Mouse (Mus musculus) cerebellum, adult 9-10 months (tissue): Measurements from ENCODE around the gene Rpa2.
"Not testable (repeated sequence)": the region's sequence is repeated elsewhere in the genome, so short reads cannot be mapped to it uniquely, and the experiment has no call there.

Source experiments
- DNase-seq: peaks from one replicate; pipeline ENCODE4 v3.0.0; 2022

Gene Rpa2

DNA sequence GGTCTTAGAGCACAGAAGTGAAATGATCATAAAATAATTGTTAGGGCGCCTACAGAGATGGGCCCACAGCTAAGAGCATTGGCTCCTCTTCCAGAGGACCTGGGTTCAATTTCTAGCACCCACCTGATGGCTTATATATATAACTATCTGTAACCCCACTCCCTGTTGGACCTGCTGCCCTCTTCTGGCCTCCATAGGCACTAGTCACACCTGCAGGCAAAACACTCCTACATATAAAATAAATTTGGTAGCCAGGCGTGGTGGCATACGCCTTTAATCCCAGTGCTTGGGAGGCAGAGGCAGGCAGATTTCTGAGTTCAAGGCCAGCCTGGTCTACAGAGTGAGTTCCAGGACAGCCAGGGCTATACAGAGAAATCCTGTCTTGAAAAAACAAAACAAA is 5.0 kb upstream of the Rpa2 start:
- DNase-seq = not testable (repeated sequence)

DNA sequence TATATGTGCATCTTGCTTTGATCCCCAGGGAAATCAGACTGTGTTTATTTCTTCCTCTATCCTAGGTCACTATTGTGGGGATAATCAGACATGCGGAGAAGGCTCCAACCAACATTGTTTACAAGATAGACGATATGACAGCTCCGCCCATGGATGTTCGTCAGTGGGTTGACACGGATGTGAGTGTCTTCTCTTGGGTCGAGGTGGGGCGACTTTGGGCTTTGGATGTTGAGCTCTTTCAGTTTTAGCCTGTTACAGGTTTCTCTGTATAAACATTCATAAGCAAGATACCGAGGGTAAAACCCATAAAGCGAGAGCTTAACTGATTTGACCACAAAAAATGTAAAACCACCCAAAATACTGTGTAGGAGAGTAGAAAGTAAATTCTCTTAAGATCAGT is 3.6 kb downstream of the Rpa2 start:
- no peak for DNase-seq

- DNase-seq = no peak
Observed at GRCm38 (mm10) chr4:132774905-132775304, 6.8 kb downstream of the Rpa2 start.

GRCm38 (mm10) chr4:132776764-132777163 is 8.6 kb downstream of the Rpa2 start:
- DNase-seq = no peak

DNA sequence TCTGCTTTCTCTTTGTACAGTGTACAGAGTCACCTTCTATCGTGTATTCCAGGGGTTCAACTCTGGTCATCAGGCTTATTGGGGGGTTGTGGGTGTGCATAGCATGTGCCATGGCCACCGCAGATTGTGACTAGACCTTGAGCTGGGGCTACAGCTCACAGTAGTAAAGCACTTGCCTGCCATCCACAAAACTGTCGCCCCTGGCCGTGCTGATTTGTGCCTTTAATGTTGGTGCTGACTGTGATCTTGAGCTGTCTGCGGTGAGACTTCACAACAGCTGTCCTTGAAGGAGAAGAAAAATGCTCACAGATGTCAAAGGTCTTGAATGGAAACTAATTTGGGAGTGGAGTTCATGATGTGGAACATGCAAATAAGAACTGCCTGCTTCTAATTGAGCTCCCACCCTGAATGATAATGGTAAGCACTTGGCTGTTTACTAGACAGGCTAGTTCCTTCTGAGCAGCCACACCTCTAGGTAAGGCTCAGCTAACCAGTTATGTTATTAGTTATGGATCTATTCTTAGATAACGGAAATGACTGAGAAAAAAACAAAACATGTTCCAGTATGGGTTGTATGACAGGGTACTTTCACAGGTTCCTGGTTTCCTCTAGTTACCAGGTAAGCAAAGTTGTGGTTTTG is 10.6 kb downstream of the Rpa2 start:
- DNase-seq = no peak

GRCm38 (mm10) chr4:132780288-132780687 is 12.2 kb downstream of the Rpa2 start:
- no peak for DNase-seq

DNA sequence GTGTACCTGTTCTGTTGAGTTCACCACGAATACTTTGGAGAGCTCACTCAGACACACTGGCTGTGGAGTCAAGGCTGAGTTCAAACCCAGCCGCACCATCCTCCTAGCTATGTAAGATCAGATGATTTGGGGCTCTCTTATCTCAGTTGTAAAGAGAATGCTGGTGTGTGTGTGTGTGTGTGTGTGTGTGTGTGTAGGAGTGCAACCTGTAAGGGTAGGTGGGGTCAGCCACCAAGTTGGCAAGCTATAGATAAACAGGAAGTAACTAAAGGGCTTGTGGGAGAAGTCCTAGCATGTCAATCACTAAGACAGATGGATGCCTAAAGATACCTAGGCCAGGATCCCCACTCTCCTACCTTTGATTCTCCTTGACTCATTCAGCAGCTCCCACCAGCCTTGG is 15.6 kb downstream of the Rpa2 start:
- no peak for DNase-seq

DNA sequence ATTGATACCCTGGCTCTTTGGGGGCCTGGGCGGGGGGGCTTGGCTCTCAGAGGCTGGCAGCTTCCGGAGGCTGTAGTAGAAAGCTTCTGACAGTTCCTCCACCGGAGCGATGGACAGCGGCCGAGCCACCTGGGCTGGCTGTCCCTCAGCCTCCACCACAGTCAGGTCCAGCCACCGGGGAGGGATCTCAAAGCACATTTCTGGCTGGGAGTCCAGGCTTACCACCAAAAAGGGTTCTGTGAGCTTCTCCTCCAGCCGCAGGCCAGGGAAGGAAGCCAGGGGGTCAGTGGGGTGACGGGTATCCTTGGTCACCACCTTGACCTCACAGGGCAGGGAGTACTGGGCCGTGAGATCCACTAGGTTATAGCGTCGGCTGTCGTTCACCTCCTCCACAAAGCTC is 17.1 kb downstream of the Rpa2 start:
- DNase-seq = no peak

DNA sequence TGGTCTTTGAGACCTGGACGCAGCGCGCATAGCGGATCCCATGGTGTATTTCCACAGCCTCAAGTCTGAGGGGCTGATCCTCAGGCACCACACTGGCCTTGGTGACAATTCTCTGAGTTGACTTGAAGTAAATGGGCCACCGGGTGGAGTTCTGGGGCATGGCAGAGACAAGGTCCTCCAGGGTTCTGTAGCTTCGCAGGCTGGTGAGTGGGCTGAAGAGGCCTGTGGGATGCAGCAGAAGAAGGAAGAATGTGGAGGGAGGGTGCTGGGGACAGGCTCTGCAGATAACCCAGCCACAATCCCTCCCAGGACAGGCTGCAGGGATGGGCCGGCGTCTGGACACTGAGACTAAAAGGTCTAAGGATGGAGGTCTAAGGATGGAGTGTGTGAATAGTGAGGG is 21.6 kb downstream of the Rpa2 start:
- DNase-seq = no peak

DNA sequence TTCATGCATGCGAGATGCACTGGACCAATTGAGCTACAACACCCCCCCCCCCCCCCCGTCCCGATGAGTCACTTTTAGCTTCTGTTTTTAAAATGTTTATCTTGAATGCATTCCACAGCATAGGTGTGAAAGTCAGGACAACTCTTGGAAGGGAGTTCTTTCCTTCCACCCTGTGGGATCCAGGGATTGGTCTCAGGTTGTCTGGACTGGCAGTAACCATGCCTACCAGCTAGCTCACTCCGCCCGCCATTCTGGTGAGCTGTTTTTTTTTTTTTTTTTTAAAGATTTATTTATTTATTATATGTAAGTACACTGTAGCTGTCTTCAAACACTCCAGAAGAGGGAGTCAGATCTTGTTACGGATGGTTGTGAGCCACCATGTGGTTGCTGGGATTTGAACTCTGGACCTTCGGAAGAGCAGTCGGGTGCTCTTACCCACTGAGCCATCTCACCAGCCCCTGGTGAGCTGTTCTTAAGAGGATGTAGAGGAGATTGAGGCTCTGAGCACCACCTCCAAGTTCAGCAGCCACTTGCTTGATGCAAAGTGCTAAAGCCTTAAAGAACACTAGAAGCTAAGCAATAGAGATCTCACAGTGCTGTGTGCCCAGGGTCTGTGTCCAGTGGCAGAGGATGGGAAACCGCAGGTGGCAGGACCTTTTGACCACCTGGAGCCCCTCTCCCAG is 25.3 kb downstream of the Rpa2 start:
- not testable (repeated sequence) for DNase-seq

DNA sequence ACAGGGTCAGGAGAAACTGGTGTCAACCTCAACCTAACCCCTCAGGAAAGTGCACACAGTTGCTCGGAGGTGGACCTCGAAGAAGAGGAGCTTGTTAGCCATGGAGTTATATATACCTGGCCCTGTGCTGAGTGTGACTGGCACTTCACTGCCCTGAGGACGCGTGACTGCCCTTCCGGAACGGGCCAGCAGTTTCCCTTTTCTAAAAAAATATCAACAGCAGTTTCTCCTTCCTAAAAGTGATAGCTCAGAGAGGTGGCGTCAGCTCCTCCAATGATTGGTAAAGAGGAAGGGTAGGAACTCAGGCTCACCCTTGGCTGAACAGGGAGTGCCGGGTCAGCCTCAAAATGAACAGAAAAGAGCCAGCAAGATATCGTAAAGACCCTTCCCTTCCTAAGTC is 25.9 kb downstream of the Rpa2 start:
- no peak for DNase-seq

DNA sequence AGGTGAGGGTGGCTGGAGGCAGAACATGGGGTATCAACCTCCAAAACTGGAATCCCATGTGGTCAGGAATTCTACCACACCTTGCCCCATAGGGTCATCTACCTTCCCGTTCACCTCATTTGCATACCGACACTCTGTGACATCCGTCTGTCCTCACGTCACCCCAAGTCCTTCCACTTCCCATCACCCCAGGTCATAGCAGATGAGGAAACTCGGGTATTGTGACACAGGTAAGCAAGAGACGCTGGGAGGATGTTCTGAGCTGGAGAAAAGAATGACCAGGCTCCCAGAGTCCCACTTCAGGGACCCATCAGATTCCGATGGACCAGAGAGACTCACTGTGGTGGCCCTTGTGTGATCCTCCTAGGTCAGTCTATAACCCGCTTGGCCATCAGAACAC is 26.6 kb downstream of the Rpa2 start:
- DNase-seq = no peak

DNA sequence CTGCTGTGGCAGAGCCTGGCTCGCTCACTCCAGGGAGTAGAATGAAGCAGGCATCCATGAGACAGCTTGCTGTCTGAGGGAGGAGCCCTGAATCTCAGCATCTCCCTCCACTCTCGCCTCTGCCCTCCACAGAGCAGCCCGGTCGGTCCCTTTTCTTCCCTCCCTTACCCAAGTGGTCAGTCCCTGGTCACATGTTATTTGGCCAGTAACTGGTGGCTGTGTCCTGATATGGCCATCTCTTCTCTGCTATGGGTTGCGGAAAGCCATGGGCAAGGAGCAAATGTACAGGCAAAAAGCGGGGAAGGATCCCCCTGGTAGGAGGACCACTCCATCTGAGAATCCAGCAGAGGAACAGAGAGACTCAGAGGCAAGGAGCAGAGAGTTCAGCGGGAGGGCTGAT is 27.0 kb downstream of the Rpa2 start:
- no peak for DNase-seq

- DNase-seq = no peak
Observed at GRCm38 (mm10) chr4:132796196-132796886, 28.2 kb downstream of the Rpa2 start, which contains the start of gene Themis2. Gene Themis2 (minus strand): TSS chr4:132796387.

GRCm38 (mm10) chr4:132797461-132797860 is 29.3 kb downstream of the Rpa2 start:
- no peak for DNase-seq

- no peak for DNase-seq
Observed at GRCm38 (mm10) chr4:132798028-132798427, 29.9 kb downstream of the Rpa2 start.

GRCm38 (mm10) chr4:132798666-132799065 is 30.5 kb downstream of the Rpa2 start:
- DNase-seq = not testable (repeated sequence)

GRCm38 (mm10) chr4:132799845-132800244 is 31.7 kb downstream of the Rpa2 start:
- no peak for DNase-seq

- no peak for DNase-seq
Observed at GRCm38 (mm10) chr4:132801176-132802077, 33.3 kb downstream of the Rpa2 start.

- no peak for DNase-seq
Observed at GRCm38 (mm10) chr4:132802171-132802637, 34.1 kb downstream of the Rpa2 start.

DNA sequence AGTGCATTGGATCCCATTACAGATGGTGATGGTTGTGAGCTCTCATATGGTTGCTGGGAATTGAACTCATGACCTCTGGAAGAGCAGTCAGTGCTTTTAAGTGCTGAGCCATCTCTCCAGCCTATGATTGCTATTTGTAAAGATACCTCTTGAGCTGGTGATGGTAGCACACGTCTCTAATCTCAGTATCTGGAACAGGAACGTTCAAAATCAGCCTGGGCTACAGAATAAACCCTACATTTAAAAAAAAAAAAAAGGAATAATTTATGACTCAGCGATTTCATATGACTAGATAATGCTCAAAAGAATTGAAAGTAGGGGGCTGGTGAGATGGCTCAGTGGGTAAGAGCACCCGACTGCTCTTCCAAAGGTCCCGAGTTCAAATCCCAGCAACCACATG is 35.1 kb downstream of the Rpa2 start:
- no peak for DNase-seq

- DNase-seq = no peak
Observed at GRCm38 (mm10) chr4:132803876-132804275, 35.7 kb downstream of the Rpa2 start.

DNA sequence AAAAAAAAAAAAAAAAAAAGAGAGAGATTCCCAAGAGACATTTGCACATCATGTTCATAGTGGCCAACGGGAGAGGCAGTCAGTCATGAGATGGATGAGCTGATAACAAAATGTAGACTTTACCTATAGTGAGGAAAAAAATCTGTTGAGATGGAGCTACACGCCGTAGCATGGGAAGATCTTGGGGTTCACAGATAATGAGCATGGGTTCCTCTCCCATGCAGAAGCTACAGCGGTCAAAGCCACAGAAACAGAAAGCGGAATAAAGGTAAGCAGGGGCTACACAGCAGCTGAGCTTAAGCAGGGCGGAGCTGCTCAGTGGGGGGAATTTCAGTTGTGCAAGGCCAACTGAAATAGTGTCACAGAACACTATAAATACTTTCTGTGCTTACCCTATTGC is 36.2 kb downstream of the Rpa2 start:
- DNase-seq = no peak
